Mouse (Mus musculus): ENCODE results near the gene Casp14. TPM values are rescaled to one million over a fixed set of nuclear protein-coding genes. Genes with fewer than 3 reads are reported as not detected.
"Not testable (repeated sequence)": the region's sequence is repeated elsewhere in the genome, so short reads cannot be mapped to it uniquely, and the experiment has no call there.

The Casp14 gene
- polyA plus RNA-seq, 1 experiment from 2014 or later = not detected

DNA sequence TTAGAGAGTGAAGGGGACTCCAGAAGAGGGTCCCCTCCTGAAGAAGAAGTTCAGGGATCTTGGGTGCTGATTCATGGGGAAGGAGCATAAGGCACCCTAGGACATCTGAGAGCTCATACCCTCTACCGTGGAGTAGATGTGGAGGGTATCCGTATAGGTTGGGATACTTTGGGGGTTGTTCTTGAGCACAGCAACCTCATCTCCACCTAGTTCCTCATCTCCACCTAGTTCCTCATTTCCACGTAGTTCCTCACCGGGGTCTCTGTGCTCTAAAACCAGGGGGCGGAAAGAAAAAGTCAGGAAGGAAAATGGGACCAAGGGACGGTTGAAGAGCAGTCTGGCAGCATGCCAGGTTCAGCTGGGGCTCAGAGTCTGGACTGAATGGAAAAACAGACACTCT, 4.0 kb downstream of the Casp14 start:
- 87% methylated on average over 6 of the region's 6 CpGs for WGBS

GRCm38 (mm10) chr10:78710706-78711105, 7.4 kb downstream of the Casp14 start:
- H3K27me3 ChIP-seq (ENCODE audit: control insufficient read depth, insufficient read depth, low read length) = no peaks in the 10 kb centered on the region
- ATAC-seq (ENCODE audit: low FRiP score) (no peak), DNase-seq (ENCODE audit: low spot score) (no peak)
- no peak overlapping the region for H3K27ac ChIP-seq (ENCODE audit: low read depth, low read length)
- H3K36me3 ChIP-seq (ENCODE audit: control insufficient read depth, insufficient read depth, low read length) = no peaks in the 10 kb centered on the region
- H3K4me1 ChIP-seq (replicated peaks; ENCODE audit: control insufficient read depth, insufficient read depth, low read length) = no peaks in the 10 kb centered on the region
- H3K9me3 ChIP-seq (ENCODE audit: control insufficient read depth, low read length) = no peaks in the 10 kb centered on the region
- H3K9ac ChIP-seq (ENCODE audit: low read depth, low read length) = no peak overlapping the region
- H3K4me2 ChIP-seq (replicated peaks; ENCODE audit: low read depth, low read length) = no peak overlapping the region
- H3K4me3 ChIP-seq (ENCODE audit: low read depth, low read length) = no peak overlapping the region

More for the DNA sequence above, 4.0 kb downstream of the Casp14 start:
- Histone ChIP-seq H3K27me3 (ENCODE audit: control insufficient read depth, insufficient read depth, low read length) (no peaks in the 10 kb centered on the region), H3K4me1 (replicated peaks; ENCODE audit: control insufficient read depth, insufficient read depth, low read length) (no peaks in the 10 kb centered on the region), H3K27ac (ENCODE audit: low read depth, low read length) (no peak overlapping the region), H3K36me3 (ENCODE audit: control insufficient read depth, insufficient read depth, low read length) (no peaks in the 10 kb centered on the region), H3K4me2 (replicated peaks; ENCODE audit: low read depth, low read length) (no peak overlapping the region), H3K4me3 (ENCODE audit: low read depth, low read length) (no peak overlapping the region), H3K9me3 (ENCODE audit: control insufficient read depth, low read length) (no peaks in the 10 kb centered on the region), H3K9ac (ENCODE audit: low read depth, low read length) (no peak overlapping the region)
- no peak for DNase-seq (ENCODE audit: low spot score)
- no peak for ATAC-seq (ENCODE audit: low FRiP score)

DNA sequence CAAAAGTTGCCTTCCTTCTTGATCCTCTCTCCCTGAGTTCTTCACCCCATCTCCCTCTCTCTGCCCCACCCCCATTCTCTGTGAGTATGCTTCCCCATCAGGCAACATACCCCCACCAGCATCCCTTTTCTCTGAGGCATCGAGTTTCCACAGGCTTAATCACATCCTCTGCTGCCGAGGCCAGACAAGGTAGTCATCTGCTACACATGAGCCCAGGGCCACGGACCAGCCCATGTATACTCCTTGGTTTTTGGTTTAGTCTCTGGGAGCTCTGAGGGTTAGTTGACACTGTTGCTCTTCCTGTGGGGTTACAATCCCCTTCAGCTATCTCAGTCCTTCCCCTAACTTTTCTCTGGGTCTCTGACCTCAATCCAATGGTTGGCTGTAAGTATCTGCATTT, 17.2 kb downstream of the Casp14 start:
- no peak for ATAC-seq (ENCODE audit: low FRiP score)

DNA sequence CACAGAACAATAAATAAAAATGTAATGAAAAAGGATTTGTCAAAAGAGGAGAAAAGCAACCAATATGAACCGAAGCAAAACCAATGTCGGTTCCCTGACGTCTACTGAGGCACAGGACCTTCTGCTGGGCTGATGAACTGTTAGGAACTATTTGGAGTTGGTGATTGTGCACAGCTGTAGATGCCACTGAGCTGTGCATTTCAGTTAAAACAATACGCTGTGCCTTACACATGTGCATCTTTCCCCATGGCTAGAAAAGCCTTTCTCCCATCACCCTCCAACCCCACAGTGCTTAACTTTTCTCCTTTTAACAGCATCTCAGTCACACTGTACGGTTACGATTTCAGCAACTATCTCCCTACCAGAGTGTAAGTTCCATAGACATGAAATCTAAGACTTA, 28.1 kb downstream of the Casp14 start:
- no peaks in the 10 kb centered on the region for H3K9me3 ChIP-seq (ENCODE audit: control insufficient read depth, low read length)
- no peak for DNase-seq (ENCODE audit: low spot score)

More for the DNA sequence above, 17.2 kb downstream of the Casp14 start:
- Histone ChIP-seq H3K36me3 (ENCODE audit: control insufficient read depth, insufficient read depth, low read length) (no peaks in the 10 kb centered on the region), H3K4me1 (replicated peaks; ENCODE audit: control insufficient read depth, insufficient read depth, low read length) (no peaks in the 10 kb centered on the region), H3K4me2 (replicated peaks; ENCODE audit: low read depth, low read length) (no peak overlapping the region), H3K4me3 (ENCODE audit: low read depth, low read length) (no peak overlapping the region), H3K27me3 (ENCODE audit: control insufficient read depth, insufficient read depth, low read length) (no peaks in the 10 kb centered on the region), H3K27ac (ENCODE audit: low read depth, low read length) (no peak overlapping the region), H3K9ac (ENCODE audit: low read depth, low read length) (no peak overlapping the region), H3K9me3 (ENCODE audit: control insufficient read depth, low read length) (no peaks in the 10 kb centered on the region)
- 60% methylated on average over 3 of the region's 3 CpGs for WGBS
- DNase-seq (ENCODE audit: low spot score) = no peak

GRCm38 (mm10) chr10:78686995-78687577, 31.0 kb downstream of the Casp14 start:
- Histone ChIP-seq H3K27ac (ENCODE audit: low read depth, low read length) (no peak overlapping the region), H3K36me3 (ENCODE audit: control insufficient read depth, insufficient read depth, low read length) (no peaks in the 10 kb centered on the region), H3K4me3 (ENCODE audit: low read depth, low read length) (no peak overlapping the region), H3K4me2 (replicated peaks; ENCODE audit: low read depth, low read length) (no peak overlapping the region), H3K9me3 (ENCODE audit: control insufficient read depth, low read length) (no peaks in the 10 kb centered on the region), H3K9ac (ENCODE audit: low read depth, low read length) (no peak overlapping the region), H3K4me1 (replicated peaks; ENCODE audit: control insufficient read depth, insufficient read depth, low read length) (no peaks in the 10 kb centered on the region), H3K27me3 (ENCODE audit: control insufficient read depth, insufficient read depth, low read length) (no peaks in the 10 kb centered on the region)
- DNase-seq (ENCODE audit: low spot score) (no peak), ATAC-seq (ENCODE audit: low FRiP score) (no peak)
- 80% methylated on average over 4 of the region's 4 CpGs for WGBS

More for the DNA sequence above, 28.1 kb downstream of the Casp14 start:
- Histone ChIP-seq H3K4me3 (ENCODE audit: low read depth, low read length) (no peak overlapping the region), H3K4me1 (replicated peaks; ENCODE audit: control insufficient read depth, insufficient read depth, low read length) (no peaks in the 10 kb centered on the region), H3K36me3 (ENCODE audit: control insufficient read depth, insufficient read depth, low read length) (no peaks in the 10 kb centered on the region), H3K27ac (ENCODE audit: low read depth, low read length) (no peak overlapping the region), H3K4me2 (replicated peaks; ENCODE audit: low read depth, low read length) (no peak overlapping the region), H3K9ac (ENCODE audit: low read depth, low read length) (no peak overlapping the region), H3K27me3 (ENCODE audit: control insufficient read depth, insufficient read depth, low read length) (no peaks in the 10 kb centered on the region)
- 90% methylated on average over 6 of the region's 6 CpGs for WGBS
- no peak for ATAC-seq (ENCODE audit: low FRiP score)

- DNase-seq (ENCODE audit: low spot score); H3K36me3 ChIP-seq (ENCODE audit: control insufficient read depth, insufficient read depth, low read length); H3K4me3 ChIP-seq (ENCODE audit: low read depth, low read length); H3K27ac ChIP-seq (ENCODE audit: low read depth, low read length); ATAC-seq (ENCODE audit: low FRiP score); H3K27me3 ChIP-seq (ENCODE audit: control insufficient read depth, insufficient read depth, low read length); H3K9me3 ChIP-seq (ENCODE audit: control insufficient read depth, low read length); H3K4me1 ChIP-seq (replicated peaks; ENCODE audit: control insufficient read depth, insufficient read depth, low read length); H3K4me2 ChIP-seq (replicated peaks; ENCODE audit: low read depth, low read length); H3K9ac ChIP-seq (ENCODE audit: low read depth, low read length): not testable (repeated sequence)
- 8% methylated on average over 1 of the region's 1 CpGs for WGBS
Measured at GRCm38 (mm10) chr10:78670121-78670520, 48.0 kb downstream of the Casp14 start.

- not testable (repeated sequence) for H3K9me3 ChIP-seq (ENCODE audit: control insufficient read depth, low read length); H3K27ac ChIP-seq (ENCODE audit: low read depth, low read length); ATAC-seq (ENCODE audit: low FRiP score); H3K4me1 ChIP-seq (replicated peaks; ENCODE audit: control insufficient read depth, insufficient read depth, low read length); H3K36me3 ChIP-seq (ENCODE audit: control insufficient read depth, insufficient read depth, low read length); H3K27me3 ChIP-seq (ENCODE audit: control insufficient read depth, insufficient read depth, low read length); H3K4me3 ChIP-seq (ENCODE audit: low read depth, low read length); DNase-seq (ENCODE audit: low spot score); H3K4me2 ChIP-seq (replicated peaks; ENCODE audit: low read depth, low read length); H3K9ac ChIP-seq (ENCODE audit: low read depth, low read length)
- 93% methylated on average over 10 of the region's 10 CpGs for WGBS
Measured at GRCm38 (mm10) chr10:78666696-78667095, 51.4 kb downstream of the Casp14 start.

- 89% methylated on average over 1 of the region's 1 CpGs for WGBS
- no peaks in the 10 kb centered on the region for H3K27me3 ChIP-seq (ENCODE audit: control insufficient read depth, insufficient read depth, low read length)
- DNase-seq (ENCODE audit: low spot score) (no peak), ATAC-seq (ENCODE audit: low FRiP score) (no peak)
- H3K27ac ChIP-seq (ENCODE audit: low read depth, low read length) = no peak overlapping the region
- H3K36me3 ChIP-seq (ENCODE audit: control insufficient read depth, insufficient read depth, low read length) = no peaks in the 10 kb centered on the region
- no peak overlapping the region for H3K9ac ChIP-seq (ENCODE audit: low read depth, low read length)
- no peaks in the 10 kb centered on the region for H3K9me3 ChIP-seq (ENCODE audit: control insufficient read depth, low read length)
- no peak overlapping the region for H3K4me2 ChIP-seq (replicated peaks; ENCODE audit: low read depth, low read length)
- no peak overlapping the region for H3K4me3 ChIP-seq (ENCODE audit: low read depth, low read length)
- H3K4me1 ChIP-seq (replicated peaks; ENCODE audit: control insufficient read depth, insufficient read depth, low read length) = no peaks in the 10 kb centered on the region
Measured at GRCm38 (mm10) chr10:78664546-78664945, 53.5 kb downstream of the Casp14 start.

All from hindbrain, embryonic 11.5 days (tissue).